Mouse (Mus musculus) heart, postnatal 0 days (tissue): Measurements from ENCODE around the gene Zfp385b.

Source experiments
- CTCF ChIP-seq: IDR thresholded peaks from 2 replicates; pipeline ENCODE4 v1.5.1; 2016; ENCODE audit warnings: antibody characterized with exemption, control low read depth, low read depth
- EP300 ChIP-seq: IDR thresholded peaks from 2 replicates; pipeline ENCODE4 v1.6.1; 2016; ENCODE audit warnings: antibody characterized with exemption, low read depth

GRCm38 (mm10) chr2:77682205-77682604, 137.2 kb downstream of the Zfp385b start:
- TF ChIP-seq CTCF: no peak
- no peak for TF ChIP-seq EP300
